In genomic region chr1:184878860-184879259, GRCm38 (mm10) we compare ENCODE assay signal across 18 mouse cellular contexts. TPM values are rescaled to one million over a fixed set of nuclear protein-coding genes. Genes with fewer than 3 reads are reported as not detected.
DNase-seq lines count a peak whose midpoint lies in the region; ATAC-seq and TF ChIP-seq lines count a peak whose summit lies in the region.
"Had no signal": no experiment of that assay in that cellular context is flagged by ENCODE, and none has a peak within 500 bp of the region (broad histone marks: within the 10 kb centered on the region; RNA-seq: fewer than 3 reads in every experiment).

No protein-coding gene starts in this region.

- ATAC-seq in limb, embryonic 12.5 days (ENCODE audit: insufficient number of reproducible peaks, insufficient read depth, low FRiP score, low TSS enrichment, low read depth), result no peak
- ATAC-seq in intestine, postnatal 0 days, result no peak
- peak; percentile 38 for ATAC-seq in kidney, postnatal 0 days (replicated peaks; ENCODE audit: low FRiP score, low read depth)
- no peak for ATAC-seq in liver, embryonic 15.5 days (ENCODE audit: insufficient read depth)
- no peak for ATAC-seq in midbrain, embryonic 16.5 days
- ATAC-seq: forebrain, embryonic 15.5 days had no signal

- 0 out of 2 replicates have a peak, but pooled peaks cover 3% of the 10 kb centered on the region for H3K9me3 ChIP-seq in limb, embryonic 12.5 days
- H3K9me3 ChIP-seq in limb, embryonic 10.5 days (replicated peaks), result no peaks in the 10 kb centered on the region
- no peaks in the 10 kb centered on the region for H3K9me3 ChIP-seq in intestine, postnatal 0 days (ENCODE audit: control insufficient read depth)
- no peaks in the 10 kb centered on the region for H3K9me3 ChIP-seq in kidney, postnatal 0 days (replicated peaks; ENCODE audit: low read length)
- H3K9me3 ChIP-seq in liver, embryonic 15.5 days (replicated peaks), result no peaks in the 10 kb centered on the region
- no peaks in the 10 kb centered on the region for H3K9me3 ChIP-seq in midbrain, embryonic 16.5 days (replicated peaks; ENCODE audit: control insufficient read depth, low read length, poor library complexity, severe bottlenecking)
- H3K9me3 ChIP-seq: forebrain, embryonic 15.5 days; hindbrain, embryonic 15.5 days; midbrain, embryonic 12.5 days had no signal

- TF ChIP-seq CTCF in intestine, postnatal 0 days (IDR thresholded peaks at IDR 0.05; ENCODE audit: low read depth), result no peak
- TF ChIP-seq CTCF in kidney, postnatal 0 days (IDR thresholded peaks at IDR 0.05; ENCODE audit: low read depth), result no peak

- no peak overlapping the region for H3K9ac ChIP-seq in limb, embryonic 12.5 days (replicated peaks)
- no peak overlapping the region for H3K9ac ChIP-seq in intestine, postnatal 0 days (ENCODE audit: low read depth, low read length)
- H3K9ac ChIP-seq in kidney, postnatal 0 days (ENCODE audit: low read depth, low read length), result no peak overlapping the region
- no peak overlapping the region for H3K9ac ChIP-seq in liver, embryonic 15.5 days
- H3K9ac ChIP-seq in midbrain, embryonic 16.5 days (ENCODE audit: low read depth, low read length), result no peak overlapping the region
- H3K9ac ChIP-seq: forebrain, embryonic 15.5 days; hindbrain, embryonic 15.5 days; midbrain, embryonic 12.5 days had no signal

- peak overlapping the region; percentile 3; the same call in 1 of the 2 replicates for H3K27ac ChIP-seq in limb, embryonic 12.5 days
- no peak overlapping the region; the same call in 1 of the 2 replicates for H3K27ac ChIP-seq in limb, embryonic 10.5 days
- no peak overlapping the region for H3K27ac ChIP-seq in intestine, postnatal 0 days (ENCODE audit: low read depth, low read length)
- H3K27ac ChIP-seq in kidney, postnatal 0 days, result peak overlapping the region; percentile 80
- no peak overlapping the region for H3K27ac ChIP-seq in liver, embryonic 15.5 days (replicated peaks)
- H3K27ac ChIP-seq in midbrain, embryonic 16.5 days (ENCODE audit: low read length), result no peak overlapping the region
- H3K27ac ChIP-seq: forebrain, embryonic 15.5 days; hindbrain, embryonic 15.5 days; macrophage; midbrain, embryonic 12.5 days had no signal

- peaks cover 18% of the 10 kb centered on the region for H3K4me1 ChIP-seq in limb, embryonic 12.5 days (replicated peaks)
- H3K4me1 ChIP-seq in limb, embryonic 10.5 days, result peaks cover 27% of the 10 kb centered on the region
- H3K4me1 ChIP-seq in intestine, postnatal 0 days (replicated peaks; ENCODE audit: control insufficient read depth, insufficient read depth, low read length), result peaks cover 8% of the 10 kb centered on the region; the same call in 1 of the 2 replicates
- no peaks in the 10 kb centered on the region; the same call in 1 of the 2 replicates for H3K4me1 ChIP-seq in kidney, postnatal 0 days (replicated peaks; ENCODE audit: insufficient read depth, low read length)
- H3K4me1 ChIP-seq in liver, embryonic 15.5 days (replicated peaks), result 0 out of 2 replicates have a peak, but pooled peaks cover 8% of the 10 kb centered on the region
- H3K4me1 ChIP-seq in midbrain, embryonic 16.5 days (ENCODE audit: control insufficient read depth, insufficient read depth, low read length), result peaks cover 4% of the 10 kb centered on the region; the same call in 1 of the 2 replicates

- H3K36me3 ChIP-seq in limb, embryonic 12.5 days, result no peaks in the 10 kb centered on the region
- H3K36me3 ChIP-seq in limb, embryonic 10.5 days, result no peaks in the 10 kb centered on the region
- H3K36me3 ChIP-seq in intestine, postnatal 0 days (ENCODE audit: control insufficient read depth, insufficient read depth), result no peaks in the 10 kb centered on the region
- 0 out of 2 replicates have a peak, but pooled peaks cover 2% of the 10 kb centered on the region for H3K36me3 ChIP-seq in kidney, postnatal 0 days (ENCODE audit: insufficient read depth, low read length)
- no peaks in the 10 kb centered on the region for H3K36me3 ChIP-seq in liver, embryonic 15.5 days (replicated peaks)
- no peaks in the 10 kb centered on the region for H3K36me3 ChIP-seq in midbrain, embryonic 16.5 days (ENCODE audit: control insufficient read depth, insufficient read depth, low read length)
- H3K36me3 ChIP-seq: forebrain, embryonic 15.5 days; hindbrain, embryonic 15.5 days; midbrain, embryonic 12.5 days had no signal

- no peak for DNase-seq in limb, embryonic 10.5 days (ENCODE audit: low spot score)
- peak; percentile 22 for DNase-seq in kidney, postnatal 0 days (ENCODE audit: low spot score)
- no peak for DNase-seq in embryo, embryonic 10.5 days (ENCODE audit: low spot score)
- DNase-seq in frontal cortex, postnatal 10 days (ENCODE audit: low spot score in 2 of 2), result no peak
- DNase-seq: adrenal gland, adult 2 months; cerebellum, adult 8-10 months; embryo, embryonic 11 days; heart, postnatal 10 days; lung, adult 18-20 months had no signal

- WGBS in limb, embryonic 12.5 days, result 71% methylated on average over 6 of the region's 6 CpGs
- 88% methylated on average over 6 of the region's 6 CpGs for WGBS in limb, embryonic 10.5 days
- WGBS in intestine, postnatal 0 days, result 47% methylated on average over 6 of the region's 6 CpGs
- 47% methylated on average over 6 of the region's 6 CpGs for WGBS in kidney, postnatal 0 days
- WGBS in liver, embryonic 15.5 days (ENCODE audit: insufficient replicate concordance), result 66% methylated on average over 6 of the region's 6 CpGs
- WGBS in midbrain, embryonic 16.5 days, result 75% methylated on average over 6 of the region's 6 CpGs

- peaks cover 39% of the 10 kb centered on the region for H3K27me3 ChIP-seq in limb, embryonic 12.5 days
- peaks cover 37% of the 10 kb centered on the region for H3K27me3 ChIP-seq in limb, embryonic 10.5 days (ENCODE audit: low read depth, poor library complexity, severe bottlenecking)
- H3K27me3 ChIP-seq in intestine, postnatal 0 days (replicated peaks; ENCODE audit: control insufficient read depth, insufficient read depth, low read length), result 0 out of 2 replicates have a peak, but pooled peaks cover 3% of the 10 kb centered on the region
- peaks cover 5% of the 10 kb centered on the region; the same call in 1 of the 2 replicates for H3K27me3 ChIP-seq in kidney, postnatal 0 days (ENCODE audit: insufficient read depth, low read length)
- H3K27me3 ChIP-seq in liver, embryonic 15.5 days, result peaks cover 32% of the 10 kb centered on the region
- H3K27me3 ChIP-seq in midbrain, embryonic 16.5 days (ENCODE audit: control insufficient read depth, insufficient read depth, low read depth, low read length), result peaks cover 26% of the 10 kb centered on the region

- no peak overlapping the region for H3K4me2 ChIP-seq in limb, embryonic 12.5 days
- H3K4me2 ChIP-seq in intestine, postnatal 0 days (replicated peaks; ENCODE audit: low read depth), result 0 out of 2 replicates have a peak overlapping the region, but pooled peaks have one; percentile 10
- H3K4me2 ChIP-seq in kidney, postnatal 0 days (ENCODE audit: low read length), result peak overlapping the region; percentile 27; the same call in 1 of the 2 replicates
- H3K4me2 ChIP-seq in liver, embryonic 15.5 days, result peak overlapping the region; percentile 29; the same call in 1 of the 2 replicates
- H3K4me2 ChIP-seq in midbrain, embryonic 16.5 days (ENCODE audit: low read length), result no peak overlapping the region
- H3K4me2 ChIP-seq: forebrain, embryonic 15.5 days; hindbrain, embryonic 15.5 days; midbrain, embryonic 12.5 days had no signal

- no peak overlapping the region for H3K4me3 ChIP-seq in limb, embryonic 12.5 days (replicated peaks)
- no peak overlapping the region for H3K4me3 ChIP-seq in limb, embryonic 10.5 days
- no peak overlapping the region for H3K4me3 ChIP-seq in intestine, postnatal 0 days (ENCODE audit: low read depth, low read length)
- H3K4me3 ChIP-seq in kidney, postnatal 0 days (replicated peaks; ENCODE audit: low read depth, low read length), result no peak overlapping the region
- H3K4me3 ChIP-seq in liver, embryonic 15.5 days (replicated peaks), result no peak overlapping the region
- no peak overlapping the region for H3K4me3 ChIP-seq in midbrain, embryonic 16.5 days (ENCODE audit: low read depth, low read length)
- H3K4me3 ChIP-seq: forebrain, embryonic 15.5 days; hindbrain, embryonic 15.5 days; midbrain, embryonic 12.5 days had no signal

RNA-seq across cellular contexts. Expression of gene C130074G19Rik, which starts 4.2 kb away (rescaled TPM):
- 0.84 and 1.1 TPM in 2 replicates for polyA plus RNA-seq in limb, embryonic 12.5 days (2016; fragmentation: Nextera tagmentation; extraction: Ambion mirVana)
- polyA plus RNA-seq in limb, embryonic 10.5 days (2016; fragmentation: Nextera tagmentation; extraction: Ambion mirVana), result 0.48 and 0.64 TPM in 2 replicates
- 6.3 and 6.4 TPM in 2 replicates for polyA plus RNA-seq in intestine, postnatal 0 days (2015; fragmentation: Nextera tagmentation; extraction: Ambion mirVana)
- 7.4 and 7.6 TPM in 2 replicates for polyA plus RNA-seq in kidney, postnatal 0 days (2015; fragmentation: Nextera tagmentation; extraction: Ambion mirVana)
- 2.0 and 2.3 TPM in 2 replicates for polyA plus RNA-seq in liver, embryonic 15.5 days (2015; fragmentation: Nextera tagmentation; extraction: Ambion mirVana)
- polyA plus RNA-seq in midbrain, embryonic 16.5 days (2015; fragmentation: Nextera tagmentation; extraction: Ambion mirVana), result 0.83 and 0.87 TPM in 2 replicates
- polyA plus RNA-seq: C2C12, macrophage had no signal

RNA-seq across cellular contexts. Expression of gene Marc2, which starts 32.6 kb away (rescaled TPM):
- 124 and 136 TPM in 2 replicates for polyA plus RNA-seq in limb, embryonic 12.5 days (2016; fragmentation: Nextera tagmentation; extraction: Ambion mirVana)
- polyA plus RNA-seq in limb, embryonic 10.5 days (2016; fragmentation: Nextera tagmentation; extraction: Ambion mirVana), result 68.9 and 84.4 TPM in 2 replicates
- 555 and 620 TPM in 2 replicates for polyA plus RNA-seq in intestine, postnatal 0 days (2015; fragmentation: Nextera tagmentation; extraction: Ambion mirVana)
- 318 and 327 TPM in 2 replicates for polyA plus RNA-seq in kidney, postnatal 0 days (2015; fragmentation: Nextera tagmentation; extraction: Ambion mirVana)
- polyA plus RNA-seq in liver, embryonic 15.5 days (2015; fragmentation: Nextera tagmentation; extraction: Ambion mirVana), result 210 and 216 TPM in 2 replicates
- 97.6 and 97.7 TPM in 2 replicates for polyA plus RNA-seq in midbrain, embryonic 16.5 days (2015; fragmentation: Nextera tagmentation; extraction: Ambion mirVana)

Comparison
In these comparisons a context has a peak if more than half of its experiments do, and no peak if none do; other contexts are left out.
1. H3K27ac ChIP-seq: peak in limb, embryonic 12.5 days (single experiment) and kidney, postnatal 0 days (single experiment); none in limb, embryonic 10.5 days (single experiment), intestine, postnatal 0 days (single experiment), liver, embryonic 15.5 days (single experiment) and midbrain, embryonic 16.5 days (single experiment).
2. H3K4me2 ChIP-seq: peak in intestine, postnatal 0 days (single experiment), kidney, postnatal 0 days (single experiment) and liver, embryonic 15.5 days (single experiment); none in limb, embryonic 12.5 days (single experiment) and midbrain, embryonic 16.5 days (single experiment).